Mouse (Mus musculus) adrenal gland, adult 2 months (tissue): ENCODE results near the gene Elmo1. TPM values are rescaled to one million over a fixed set of nuclear protein-coding genes. Genes with fewer than 3 reads are reported as not detected.
"Not testable (repeated sequence)": the region's sequence is repeated elsewhere in the genome, so short reads cannot be mapped to it uniquely, and the experiment has no call there.

Experiments
- DNase-seq: peaks from one replicate; pipeline ENCODE4 v3.0.0; 2021
- polyA plus RNA-seq: library from polyadenylated mRNA; depleted of rRNA; stranded (reverse); fragments of >200 nt; gene quantifications from 2 replicates; pipeline ENCODE4 v1.2.3, GENCODE M21; 2012
- total RNA-seq, 2 experiments: library from RNA; stranded (reverse); gene quantifications; 2 replicates each; pipeline ENCODE4 v1.2.3; 2021

Gene Elmo1
- total and polyA plus RNA-seq, 3 experiments: 9.6 to 16.7 (median 15.2) TPM

- DNase-seq: no peak
Measured at GRCm38 (mm10) chr13:20615596-20616469, 525.4 kb downstream of the Elmo1 start.

GRCm38 (mm10) chr13:20619946-20620345 is 529.5 kb downstream of the Elmo1 start:
- no peak for DNase-seq

- no peak for DNase-seq
Measured at GRCm38 (mm10) chr13:20623071-20623850, 532.9 kb downstream of the Elmo1 start.

DNA sequence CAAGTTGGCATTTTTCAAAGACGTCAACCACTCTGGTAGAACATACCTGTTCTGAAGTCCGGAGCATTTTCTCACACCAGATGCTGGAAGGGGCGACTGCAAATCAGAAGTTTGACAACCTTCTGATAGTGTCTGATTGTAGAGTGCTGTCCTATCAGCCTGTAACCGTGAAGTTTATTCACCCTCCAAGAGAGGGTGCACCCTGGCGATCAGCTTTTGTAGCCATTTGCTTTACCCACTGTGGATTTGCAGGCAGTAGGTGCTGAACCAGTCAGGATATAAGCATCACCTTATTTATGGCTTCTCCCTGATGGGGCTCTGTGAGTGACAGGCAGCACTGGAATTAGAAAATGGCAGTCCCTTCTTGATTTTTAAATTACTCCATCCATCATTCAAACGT is 537.4 kb downstream of the Elmo1 start:
- DNase-seq: no peak

DNA sequence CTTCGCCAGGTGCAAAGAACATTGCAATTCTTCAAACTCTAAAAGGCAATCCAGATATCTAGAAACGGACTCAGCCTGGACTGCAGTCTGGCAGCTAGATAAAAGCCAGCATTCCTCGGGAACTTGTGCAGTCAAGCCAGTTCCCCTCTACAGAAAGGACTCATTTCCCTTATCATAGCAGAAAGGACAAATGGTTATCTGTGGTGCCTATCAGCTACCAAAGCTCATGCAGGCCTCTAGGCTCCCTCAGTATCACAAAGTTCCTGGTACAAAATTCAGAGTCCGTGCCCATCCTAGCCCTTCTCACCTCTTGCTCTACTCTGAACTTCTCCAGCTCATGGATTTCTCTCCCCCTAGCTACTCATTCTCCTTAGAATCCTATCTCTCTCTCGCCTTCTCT is 542.1 kb downstream of the Elmo1 start:
- no peak for DNase-seq

DNA sequence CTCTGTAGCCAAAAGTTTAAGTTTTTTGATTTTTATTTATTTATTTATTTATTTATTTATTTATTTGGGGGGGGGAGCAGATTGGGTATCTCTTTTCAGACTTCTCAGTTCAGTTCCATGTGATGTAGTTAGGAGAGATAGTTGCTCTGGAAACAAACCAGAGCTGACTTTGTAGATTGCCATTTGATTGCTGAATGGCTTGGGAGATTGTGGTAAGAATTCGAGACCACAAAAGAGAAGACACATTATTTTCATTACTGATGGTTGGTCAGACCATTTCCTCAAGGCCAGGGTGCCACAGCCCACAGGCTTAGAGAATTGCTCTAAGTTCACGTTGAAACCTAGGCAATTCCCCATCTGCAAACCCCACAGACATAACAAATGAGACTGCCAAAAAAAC is 544.3 kb downstream of the Elmo1 start:
- DNase-seq: not testable (repeated sequence)

- DNase-seq: no peak
Measured at GRCm38 (mm10) chr13:20635646-20636045, 545.2 kb downstream of the Elmo1 start.
